Mouse (Mus musculus) thymus, adult 2 months (tissue): ENCODE data around the gene Panx1. TPM values are rescaled to one million over a fixed set of nuclear protein-coding genes. Genes with fewer than 3 reads are reported as not detected.

Source experiments
- DNase-seq: peaks from one replicate; pipeline ENCODE4 v3.0.0; 2021
- H3K27ac ChIP-seq: fragments of 200-500 bp; 2 replicates; pipeline ENCODE4 v1.5.1; 2012; ENCODE audit warnings: low read length, control low read depth; ENCODE audit not compliant: control insufficient read depth, insufficient read depth
- H3K27me3 ChIP-seq: fragments of 200-500 bp; 2 replicates; pipeline ENCODE4 v1.6.1; 2012; ENCODE audit warnings: mild to moderate bottlenecking, low read length, moderate library complexity, mixed read lengths; ENCODE audit not compliant: control insufficient read depth, insufficient read depth
- H3K36me3 ChIP-seq: fragments of 200-500 bp; 2 replicates; pipeline ENCODE4 v1.6.1; 2012; ENCODE audit warnings: mild to moderate bottlenecking, low read length, moderate library complexity; ENCODE audit not compliant: control insufficient read depth, insufficient read depth
- H3K4me1 ChIP-seq: fragments of 200-500 bp; replicated peaks from 2 replicates; pipeline ENCODE4 v1.6.1; 2012; ENCODE audit warnings: low read length; ENCODE audit not compliant: control insufficient read depth, insufficient read depth
- H3K4me3 ChIP-seq: fragments of 200-500 bp; 2 replicates; pipeline ENCODE4 v1.5.1; 2012; ENCODE audit warnings: mild to moderate bottlenecking, low read length, control low read depth, moderate library complexity; ENCODE audit not compliant: control insufficient read depth, insufficient read depth
- CTCF ChIP-seq: fragments of 200-500 bp; IDR thresholded peaks from 2 replicates; pipeline ENCODE4 v1.5.1; 2012; ENCODE audit warnings: mild to moderate bottlenecking, control low read depth, low read length, moderate library complexity, borderline replicate concordance; ENCODE audit not compliant: control insufficient read depth, poor library complexity, insufficient read depth; ENCODE audit errors: extremely low read depth
- POLR2A ChIP-seq: fragments of 200-500 bp; IDR thresholded peaks from 2 replicates; pipeline ENCODE4 v1.6.1; 2012; ENCODE audit warnings: mild to moderate bottlenecking, low read length, control low read depth, moderate library complexity; ENCODE audit not compliant: control insufficient read depth, poor library complexity, insufficient read depth; ENCODE audit errors: extremely low read depth
- WGBS: fragments of 180-500 bp; shearing (Covaris S2); methylation state at CpG from one replicate; pipeline ENCODE4 v1.1.7; 2018; 5-methylcytosine and 5-hydroxymethylcytosine counted together
- polyA plus RNA-seq: library from polyadenylated mRNA; depleted of rRNA; stranded (reverse); fragments of >200 nt; gene quantifications from 2 replicates; pipeline ENCODE4 v1.2.3, GENCODE M21; 2012

Gene Panx1
- polyA plus RNA-seq, 1 experiment = 155 TPM

GRCm38 (mm10) chr9:15015223-15015956 lies 29.9 kb downstream of the Panx1 start:
- peaks cover 50% of the 10 kb centered on the region for H3K4me1 ChIP-seq

DNA sequence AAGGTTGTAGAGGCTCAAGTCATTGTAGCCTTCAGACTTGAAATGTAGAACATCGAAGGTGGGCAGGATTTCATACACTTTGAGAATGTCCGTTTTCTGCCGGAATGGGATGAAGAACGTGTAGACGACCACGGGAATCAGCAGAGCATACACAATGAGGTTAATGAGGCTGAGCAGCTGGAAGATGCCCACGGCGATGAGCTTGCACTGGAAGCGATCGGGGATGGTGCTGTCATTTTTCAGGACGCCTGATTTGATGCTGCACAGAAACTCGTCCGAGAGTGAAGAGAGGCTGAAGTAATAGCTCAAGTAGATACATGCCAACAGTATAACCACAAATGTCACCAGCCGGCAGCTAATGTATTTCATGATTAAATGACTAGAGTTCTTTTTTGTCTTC lies 37.7 kb downstream of the Panx1 start:
- TF ChIP-seq CTCF (no peak), POLR2A (no peak)
- peaks cover 33% of the 10 kb centered on the region for H3K36me3 ChIP-seq
- H3K4me3 ChIP-seq = no peak overlapping the region
- DNase-seq = no peak
- H3K27ac ChIP-seq = no peak overlapping the region
- H3K4me1 ChIP-seq = peaks cover 11% of the 10 kb centered on the region
- no peaks in the 10 kb centered on the region for H3K27me3 ChIP-seq
- 95% methylated on average over 14 of the region's 14 CpGs for WGBS

More at GRCm38 (mm10) chr9:15015223-15015956, 29.9 kb downstream of the Panx1 start:
- H3K4me3 ChIP-seq = no peak overlapping the region
- no peaks in the 10 kb centered on the region for H3K27me3 ChIP-seq
- H3K27ac ChIP-seq = no peak overlapping the region; the same call in 1 of the 2 replicates
- no peak for TF ChIP-seq POLR2A
- TF ChIP-seq CTCF = no peak
- WGBS = 59% methylated on average over 7 of the region's 7 CpGs
- no peaks in the 10 kb centered on the region for H3K36me3 ChIP-seq
- peak; percentile 79 for DNase-seq

GRCm38 (mm10) chr9:15004298-15004685 lies 41.0 kb downstream of the Panx1 start:
- no peak for DNase-seq
- no peak overlapping the region for H3K27ac ChIP-seq
- TF ChIP-seq POLR2A (no peak), CTCF (no peak)
- peaks cover 20% of the 10 kb centered on the region for H3K4me1 ChIP-seq
- H3K4me3 ChIP-seq = no peak overlapping the region
- H3K27me3 ChIP-seq = no peaks in the 10 kb centered on the region
- WGBS = 38% methylated on average over 9 of the region's 9 CpGs
- peaks cover 28% of the 10 kb centered on the region for H3K36me3 ChIP-seq

DNA sequence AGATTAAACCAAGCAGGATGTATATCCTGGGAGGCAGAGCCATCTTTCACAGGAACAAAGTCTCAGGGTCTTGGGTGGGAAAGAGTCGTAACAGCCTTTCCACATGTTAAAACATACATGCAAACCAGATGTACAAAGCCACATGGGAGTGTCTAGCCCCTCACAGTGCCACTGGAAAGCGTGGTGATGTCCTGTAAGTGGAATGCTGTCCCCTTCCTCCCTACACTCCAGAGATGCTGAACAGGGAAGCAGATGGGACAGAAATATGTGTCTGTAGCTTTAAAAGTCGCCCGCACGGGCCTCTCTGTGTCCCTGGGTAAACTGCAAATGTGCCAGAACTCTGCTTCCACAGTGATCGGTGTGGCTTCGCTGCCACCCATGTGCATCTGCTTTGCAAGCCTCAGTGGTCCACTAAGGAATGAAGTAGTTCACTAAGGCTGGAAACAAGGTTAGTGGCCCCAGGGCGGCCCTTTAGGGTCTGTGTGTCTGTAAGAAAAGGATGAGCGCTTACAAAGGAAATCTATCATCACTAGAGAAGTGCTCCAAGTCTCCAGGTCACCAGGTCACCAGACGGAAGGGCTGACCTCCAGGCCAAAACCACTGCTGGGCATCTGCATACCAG lies 41.5 kb downstream of the Panx1 start:
- H3K36me3 ChIP-seq = peaks cover 28% of the 10 kb centered on the region
- WGBS = 72% methylated on average over 10 of the region's 10 CpGs
- H3K4me3 ChIP-seq = no peak overlapping the region
- peaks cover 22% of the 10 kb centered on the region for H3K4me1 ChIP-seq
- peak overlapping the region; percentile 7; the same call in 1 of the 2 replicates for H3K27ac ChIP-seq
- DNase-seq = no peak
- TF ChIP-seq CTCF = no peak
- no peaks in the 10 kb centered on the region for H3K27me3 ChIP-seq

- no peak for DNase-seq
Observed at GRCm38 (mm10) chr9:15002995-15003613, 42.2 kb downstream of the Panx1 start.

DNA sequence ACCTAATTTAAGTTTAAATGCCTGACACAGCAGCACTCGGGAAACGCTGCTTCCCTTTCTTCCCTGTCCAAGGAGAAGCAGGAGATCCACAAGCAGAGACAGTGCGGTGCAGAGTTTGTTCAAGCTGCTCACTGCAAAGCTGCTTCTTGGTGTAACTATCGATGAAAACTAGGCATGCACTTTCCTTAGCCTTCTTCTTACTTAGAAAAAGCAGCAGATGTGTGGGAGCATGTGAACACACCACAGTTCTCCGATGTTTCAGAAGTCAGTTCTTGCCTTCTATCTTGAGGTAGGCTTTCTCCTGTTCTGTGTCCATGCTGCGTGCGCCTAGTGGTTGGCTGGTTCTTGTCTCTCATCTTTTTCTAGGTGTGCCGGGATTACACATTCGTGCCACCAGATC lies 46.5 kb downstream of the Panx1 start:
- Histone ChIP-seq H3K36me3 (no peaks in the 10 kb centered on the region), H3K4me1 (peaks cover 19% of the 10 kb centered on the region), H3K4me3 (no peak overlapping the region), H3K27me3 (no peaks in the 10 kb centered on the region), H3K27ac (peak overlapping the region; percentile 7; the same call in 1 of the 2 replicates)
- TF ChIP-seq CTCF (no peak), POLR2A (no peak)
- WGBS = 88% methylated on average over 9 of the region's 9 CpGs
- DNase-seq = no peak

More at GRCm38 (mm10) chr9:15002995-15003613, 42.2 kb downstream of the Panx1 start:
- Histone ChIP-seq H3K36me3 (peaks cover 28% of the 10 kb centered on the region), H3K4me3 (no peak overlapping the region), H3K27ac (peak overlapping the region; percentile 38; the same call in 1 of the 2 replicates), H3K27me3 (no peaks in the 10 kb centered on the region), H3K4me1 (peaks cover 22% of the 10 kb centered on the region)
- 47% methylated on average over 6 of the region's 6 CpGs for WGBS
- TF ChIP-seq CTCF = no peak
- TF ChIP-seq POLR2A = no peak

DNA sequence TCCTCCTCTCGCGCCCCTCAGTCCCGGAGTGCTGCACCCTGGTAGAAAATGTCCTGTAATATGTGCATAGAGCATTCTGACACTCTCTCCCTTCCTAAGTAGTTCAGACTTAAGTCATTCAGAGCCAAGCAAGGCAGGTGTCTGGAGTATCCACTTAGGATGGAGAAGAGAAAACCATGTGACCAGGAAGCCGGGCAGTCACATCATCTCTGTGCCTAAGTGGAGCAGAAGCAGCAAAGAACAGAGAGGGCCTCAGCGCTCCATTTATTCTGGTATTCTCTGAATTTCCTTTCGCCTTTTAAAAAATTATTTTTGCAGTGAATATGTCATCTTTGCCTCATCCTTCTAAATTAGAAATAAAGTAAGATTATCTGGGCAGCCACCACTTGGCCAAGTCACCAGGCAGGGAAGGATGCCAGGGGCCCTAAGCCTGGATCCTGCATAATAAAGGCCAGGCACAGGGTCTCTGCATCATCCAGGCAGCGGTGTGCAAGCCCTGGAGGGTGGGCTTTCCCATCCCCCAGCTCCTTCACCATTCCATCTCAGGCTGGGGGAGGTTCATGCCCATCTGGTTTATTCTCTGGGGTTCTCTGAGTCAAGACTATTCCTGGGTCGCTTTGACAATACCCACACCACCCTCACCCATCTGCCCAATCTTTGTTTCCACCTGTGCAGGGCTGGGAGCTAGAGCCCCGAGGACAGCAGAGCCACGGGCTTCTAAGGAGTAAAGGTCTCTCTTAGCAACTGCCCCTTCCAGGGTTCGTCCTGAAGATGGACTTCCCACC lies 47.8 kb downstream of the Panx1 start:
- peaks cover 13% of the 10 kb centered on the region for H3K4me1 ChIP-seq
- H3K27ac ChIP-seq = no peak overlapping the region
- H3K27me3 ChIP-seq = no peaks in the 10 kb centered on the region
- WGBS = 90% methylated on average over 11 of the region's 11 CpGs
- no peak overlapping the region for H3K4me3 ChIP-seq
- H3K36me3 ChIP-seq = no peaks in the 10 kb centered on the region
- no peak for TF ChIP-seq POLR2A
- DNase-seq = no peak
